Mouse (Mus musculus): ENCODE results near the gene Lyst.

DNA sequence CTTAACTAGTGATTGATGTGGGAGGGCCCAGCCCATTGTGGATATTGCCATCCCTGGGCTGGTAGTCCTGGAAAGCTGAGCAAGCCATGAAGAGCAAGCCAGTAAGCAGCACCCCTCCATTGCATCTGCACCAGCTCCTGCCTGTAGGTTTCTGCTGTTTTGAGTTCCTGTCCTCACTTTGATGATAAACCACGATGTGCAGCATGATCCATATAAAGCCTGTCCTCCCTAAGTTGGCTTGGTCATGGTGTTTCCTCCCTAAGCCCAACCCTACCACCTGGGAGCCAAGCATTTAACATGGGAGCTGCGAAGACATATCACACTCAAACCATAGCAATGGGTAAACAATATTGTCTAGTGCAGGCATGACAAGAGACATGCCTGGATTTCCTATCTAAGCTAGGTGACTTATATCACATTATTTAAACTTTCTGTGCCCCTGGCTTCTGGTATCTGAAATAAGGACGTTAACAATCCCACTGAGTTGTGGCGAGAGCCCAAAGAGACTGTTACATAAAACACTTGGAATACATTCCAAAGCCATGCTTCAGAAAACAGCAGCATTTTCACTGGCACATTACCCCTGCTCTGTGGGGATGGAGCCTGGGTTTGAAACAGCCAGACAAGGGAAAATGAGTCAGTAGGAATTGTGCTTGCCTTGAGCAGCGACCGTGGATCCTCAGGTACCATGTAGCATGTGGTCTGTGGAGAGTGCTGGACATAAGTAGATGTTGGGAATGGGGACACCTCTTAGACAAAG is 41.6 kb upstream of the Lyst start:
- TF ChIP-seq CTCF (conservative IDR thresholded peaks at IDR 0.05; ENCODE audit: insufficient read depth, insufficient read length, low read depth, low read length), result no peak
- no peak for TF ChIP-seq POLR2A (IDR thresholded peaks at IDR 0.05; ENCODE audit: low read depth, low read length)

All from kidney, adult 2 months (tissue).